Mouse (Mus musculus) heart, embryonic 13.5 days (tissue): ENCODE data around the gene Mcm3. TPM values are rescaled to one million over a fixed set of nuclear protein-coding genes. Genes with fewer than 3 reads are reported as not detected.

Experiments used
- ATAC-seq: fragments of 200-750 bp; cut with Nextera tagmentation; 2 replicates; pipeline ENCODE4 v1.8.0; 2017; ENCODE audit warnings: moderate TSS enrichment; ENCODE audit not compliant: insufficient number of reproducible peaks, low FRiP score, low TSS enrichment; ENCODE audit errors: extremely low read depth
- H3K27ac ChIP-seq: fragments of 300-500 bp; sonication (generic); replicated peaks from 2 replicates; pipeline ENCODE4 v1.5.1; 2015; ENCODE audit warnings: moderate library complexity, mild to moderate bottlenecking, inconsistent platforms
- H3K27me3 ChIP-seq: fragments of 300-500 bp; sonication (generic); replicated peaks from 2 replicates; pipeline ENCODE4 v1.6.1; 2015; ENCODE audit warnings: mild to moderate bottlenecking, inconsistent platforms
- H3K36me3 ChIP-seq: fragments of 300-500 bp; sonication (generic); 2 replicates; pipeline ENCODE4 v1.6.1; 2015; ENCODE audit warnings: mild to moderate bottlenecking, inconsistent platforms
- H3K4me1 ChIP-seq: fragments of 300-500 bp; sonication (generic); 2 replicates; pipeline ENCODE4 v1.6.1; 2015; ENCODE audit warnings: inconsistent platforms
- H3K4me2 ChIP-seq: fragments of 300-500 bp; sonication (generic); 2 replicates; pipeline ENCODE4 v1.6.1; 2015; ENCODE audit warnings: inconsistent platforms, mild to moderate bottlenecking, moderate library complexity
- H3K4me3 ChIP-seq: fragments of 300-500 bp; sonication (generic); 2 replicates; pipeline ENCODE4 v1.5.1; 2015; ENCODE audit warnings: moderate library complexity, mild to moderate bottlenecking, inconsistent platforms
- H3K9ac ChIP-seq: fragments of 300-500 bp; sonication (generic); 2 replicates; pipeline ENCODE4 v1.6.1; 2015; ENCODE audit warnings: inconsistent platforms, mild to moderate bottlenecking, moderate library complexity
- H3K9me3 ChIP-seq: fragments of 300-500 bp; sonication (generic); 2 replicates; pipeline ENCODE4 v1.6.1; 2016; ENCODE audit warnings: inconsistent platforms
- WGBS: fragments of 180-500 bp; shearing (Covaris S2); methylation state at CpG from one replicate; pipeline ENCODE4 v1.1.7; 2015; ENCODE audit warnings: mixed read lengths; 5-methylcytosine and 5-hydroxymethylcytosine counted together
- polyA plus RNA-seq: library from polyadenylated mRNA; unstranded; fragments of >200 nt; fragmentation: Nextera tagmentation; extraction: Ambion mirVana; gene quantifications from 2 replicates; pipeline ENCODE4 v1.2.1, GENCODE M21; 2015

The Mcm3 gene
- 97.6 and 106 TPM in 2 replicates for polyA plus RNA-seq

DNA sequence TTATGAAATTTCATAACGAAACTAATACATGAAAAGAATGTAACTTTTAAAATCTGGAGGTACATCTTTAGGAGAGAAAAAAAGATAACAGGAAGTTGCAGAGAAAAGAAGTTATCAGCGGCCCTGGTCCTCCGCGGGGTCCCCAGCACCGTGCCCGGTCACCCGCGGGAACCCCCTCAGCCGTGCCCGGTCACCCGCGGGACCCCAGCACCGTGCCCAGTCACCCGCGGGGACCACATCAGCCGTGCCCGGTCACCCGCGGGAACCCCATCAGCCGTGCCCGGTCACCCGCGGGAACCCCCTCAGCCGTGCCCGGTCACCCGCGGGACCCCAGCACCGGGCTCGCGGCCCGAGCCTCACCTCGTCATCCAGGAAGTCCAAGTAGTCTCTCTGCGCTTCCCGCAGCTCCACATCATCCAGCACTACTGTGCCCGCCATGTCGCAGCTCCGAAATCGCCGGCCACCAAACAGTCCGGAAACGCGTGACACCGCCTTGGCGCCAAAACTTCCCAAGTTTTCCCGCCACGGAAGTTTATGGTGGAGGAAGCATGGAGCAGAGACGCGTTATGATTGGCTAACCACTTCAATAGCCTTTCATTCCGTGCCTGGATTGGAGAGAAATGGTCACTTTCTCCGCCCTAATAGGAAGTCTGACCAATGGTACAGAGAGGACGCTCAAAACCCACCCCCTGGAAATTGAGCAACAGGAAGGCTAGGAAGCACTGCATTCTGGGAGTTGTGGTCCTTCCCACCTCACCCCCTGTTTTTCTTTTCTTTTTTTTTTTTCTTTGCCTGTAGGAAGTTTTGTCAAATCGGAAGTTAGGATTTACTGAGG, at the start of gene Mcm3:
Gene Mcm3, minus strand, starts transcription at position 542 of the 835 bp plus-strand sequence.
- peak within 1 kb of the TSS; percentile 80 for H3K4me2 ChIP-seq
- peaks cover 18% of the 10 kb centered on the region for H3K4me1 ChIP-seq
- no peaks in the 10 kb centered on the region for H3K9me3 ChIP-seq
- peak within 1 kb of the TSS; percentile 39; the same call in 1 of the 2 replicates for H3K27ac ChIP-seq
- WGBS, result under 1% methylated on average over 52 of the region's 52 CpGs
- H3K4me3 ChIP-seq, result peak within 1 kb of the TSS; percentile 89
- H3K36me3 ChIP-seq, result peaks cover 32% of the 10 kb centered on the region
- ATAC-seq, result peak; percentile 95
- no peaks in the 10 kb centered on the region for H3K27me3 ChIP-seq
- H3K9ac ChIP-seq, result peak within 1 kb of the TSS; percentile 93

DNA sequence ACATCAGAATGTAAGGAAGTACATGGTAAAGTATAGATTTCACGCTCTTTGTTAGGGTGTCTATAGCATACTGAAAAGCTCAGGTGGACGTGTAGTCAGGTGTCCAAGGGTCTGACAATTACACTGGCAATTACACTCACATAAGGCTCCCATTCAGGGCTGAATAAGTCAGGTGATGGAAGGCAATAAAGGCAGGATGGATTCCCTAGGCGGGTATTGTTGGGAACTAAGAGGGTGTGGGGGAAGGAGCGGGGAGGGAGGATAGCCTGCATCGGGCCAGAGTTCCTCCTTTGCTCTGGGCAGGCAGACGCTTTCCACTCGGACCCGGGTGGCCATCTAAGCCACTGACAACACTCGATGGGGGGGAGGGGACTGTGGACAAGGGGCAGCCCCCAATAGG, 47.9 kb upstream of the Mcm3 start:
- H3K27me3 ChIP-seq, result no peaks in the 10 kb centered on the region
- H3K27ac ChIP-seq, result no peak overlapping the region
- H3K4me3 ChIP-seq, result no peak overlapping the region
- no peaks in the 10 kb centered on the region for H3K9me3 ChIP-seq
- H3K4me2 ChIP-seq, result no peak overlapping the region
- no peak overlapping the region for H3K9ac ChIP-seq
- peaks cover 25% of the 10 kb centered on the region for H3K4me1 ChIP-seq
- WGBS, result 58% methylated on average over 9 of the region's 9 CpGs
- H3K36me3 ChIP-seq, result no peaks in the 10 kb centered on the region
- no peak for ATAC-seq

GRCm38 (mm10) chr1:20867241-20867902, 47.3 kb upstream of the Mcm3 start:
- H3K4me2 ChIP-seq, result no peak overlapping the region
- H3K4me3 ChIP-seq, result no peak overlapping the region
- no peak for ATAC-seq
- no peaks in the 10 kb centered on the region for H3K9me3 ChIP-seq
- peaks cover 23% of the 10 kb centered on the region for H3K4me1 ChIP-seq
- no peak overlapping the region for H3K27ac ChIP-seq
- no peaks in the 10 kb centered on the region for H3K27me3 ChIP-seq
- no peaks in the 10 kb centered on the region for H3K36me3 ChIP-seq
- no peak overlapping the region for H3K9ac ChIP-seq
- 37% methylated on average over 8 of the region's 8 CpGs for WGBS

DNA sequence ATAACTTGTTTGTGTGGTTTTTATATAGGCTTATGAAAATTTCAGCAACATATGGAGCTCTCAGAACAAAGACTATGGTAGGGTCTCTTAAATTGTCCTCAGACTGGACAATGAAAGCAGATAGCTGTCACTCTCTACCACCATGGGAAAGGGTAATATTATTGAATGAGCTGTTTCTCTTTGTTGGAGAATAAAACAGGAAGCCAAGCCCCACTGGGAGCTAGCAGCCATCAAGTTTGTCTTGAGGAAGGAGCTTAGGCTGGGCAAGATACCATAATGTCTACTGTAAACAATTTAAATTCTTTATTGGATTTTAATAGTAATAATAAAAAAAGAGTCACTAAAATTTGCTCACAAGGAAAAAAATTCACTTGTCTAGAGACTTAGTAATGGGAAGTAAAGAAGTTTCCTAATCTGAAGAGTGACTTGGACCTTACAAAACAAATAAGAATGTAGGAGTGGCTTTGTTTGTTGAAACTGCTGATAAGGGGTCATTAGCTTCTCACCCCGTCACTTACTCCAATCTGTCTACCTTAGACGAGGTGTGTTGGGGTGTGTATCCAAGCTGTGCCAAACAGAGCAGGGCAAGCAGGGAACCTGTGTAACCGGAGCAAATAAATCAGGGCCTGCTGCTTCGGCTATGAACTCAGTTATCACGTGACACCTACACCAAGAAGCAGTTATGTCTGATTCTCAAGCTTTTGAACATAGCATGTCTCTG, 43.5 kb upstream of the Mcm3 start:
- Histone ChIP-seq H3K36me3 (no peaks in the 10 kb centered on the region), H3K4me2 (no peak overlapping the region), H3K27ac (no peak overlapping the region), H3K9ac (no peak overlapping the region), H3K27me3 (no peaks in the 10 kb centered on the region), H3K9me3 (no peaks in the 10 kb centered on the region), H3K4me1 (peaks cover 14% of the 10 kb centered on the region), H3K4me3 (no peak overlapping the region)
- ATAC-seq, result no peak
- 32% methylated on average over 5 of the region's 5 CpGs for WGBS

DNA sequence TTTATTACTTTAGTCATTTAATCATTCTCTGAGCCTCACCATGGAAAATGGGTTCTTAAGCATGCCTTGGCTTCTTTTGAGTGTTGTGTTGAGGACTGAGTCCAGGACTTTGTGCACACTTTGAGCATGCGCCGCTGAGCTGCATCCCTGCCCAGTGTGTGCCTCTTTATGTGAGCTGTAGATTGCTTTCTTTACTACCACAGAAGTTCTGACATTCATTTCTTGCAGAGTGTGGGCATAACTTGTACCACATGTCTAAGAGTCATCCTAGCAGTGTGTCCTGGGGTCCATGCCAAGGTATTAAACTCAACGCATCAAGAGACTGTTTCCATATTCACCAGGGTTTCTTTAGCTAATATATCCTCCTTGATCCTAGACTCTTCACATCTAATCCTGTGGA, 41.8 kb upstream of the Mcm3 start:
- no peak for ATAC-seq
- 89% methylated on average over 3 of the region's 3 CpGs for WGBS

GRCm38 (mm10) chr1:20860775-20861174, 40.7 kb upstream of the Mcm3 start:
- ATAC-seq, result no peak
- no peak overlapping the region for H3K4me2 ChIP-seq
- 72% methylated on average over 3 of the region's 3 CpGs for WGBS
- H3K4me1 ChIP-seq, result no peaks in the 10 kb centered on the region
- no peaks in the 10 kb centered on the region for H3K9me3 ChIP-seq
- no peak overlapping the region for H3K4me3 ChIP-seq
- H3K27me3 ChIP-seq, result no peaks in the 10 kb centered on the region
- H3K36me3 ChIP-seq, result no peaks in the 10 kb centered on the region
- H3K9ac ChIP-seq, result no peak overlapping the region
- no peak overlapping the region for H3K27ac ChIP-seq

More for the DNA sequence above, 41.8 kb upstream of the Mcm3 start:
- no peaks in the 10 kb centered on the region for H3K9me3 ChIP-seq
- no peaks in the 10 kb centered on the region for H3K36me3 ChIP-seq
- no peak overlapping the region for H3K27ac ChIP-seq
- H3K27me3 ChIP-seq, result no peaks in the 10 kb centered on the region
- H3K4me2 ChIP-seq, result no peak overlapping the region
- no peak overlapping the region for H3K4me3 ChIP-seq
- no peak overlapping the region for H3K9ac ChIP-seq
- peaks cover 1% of the 10 kb centered on the region; the same call in 1 of the 2 replicates for H3K4me1 ChIP-seq

DNA sequence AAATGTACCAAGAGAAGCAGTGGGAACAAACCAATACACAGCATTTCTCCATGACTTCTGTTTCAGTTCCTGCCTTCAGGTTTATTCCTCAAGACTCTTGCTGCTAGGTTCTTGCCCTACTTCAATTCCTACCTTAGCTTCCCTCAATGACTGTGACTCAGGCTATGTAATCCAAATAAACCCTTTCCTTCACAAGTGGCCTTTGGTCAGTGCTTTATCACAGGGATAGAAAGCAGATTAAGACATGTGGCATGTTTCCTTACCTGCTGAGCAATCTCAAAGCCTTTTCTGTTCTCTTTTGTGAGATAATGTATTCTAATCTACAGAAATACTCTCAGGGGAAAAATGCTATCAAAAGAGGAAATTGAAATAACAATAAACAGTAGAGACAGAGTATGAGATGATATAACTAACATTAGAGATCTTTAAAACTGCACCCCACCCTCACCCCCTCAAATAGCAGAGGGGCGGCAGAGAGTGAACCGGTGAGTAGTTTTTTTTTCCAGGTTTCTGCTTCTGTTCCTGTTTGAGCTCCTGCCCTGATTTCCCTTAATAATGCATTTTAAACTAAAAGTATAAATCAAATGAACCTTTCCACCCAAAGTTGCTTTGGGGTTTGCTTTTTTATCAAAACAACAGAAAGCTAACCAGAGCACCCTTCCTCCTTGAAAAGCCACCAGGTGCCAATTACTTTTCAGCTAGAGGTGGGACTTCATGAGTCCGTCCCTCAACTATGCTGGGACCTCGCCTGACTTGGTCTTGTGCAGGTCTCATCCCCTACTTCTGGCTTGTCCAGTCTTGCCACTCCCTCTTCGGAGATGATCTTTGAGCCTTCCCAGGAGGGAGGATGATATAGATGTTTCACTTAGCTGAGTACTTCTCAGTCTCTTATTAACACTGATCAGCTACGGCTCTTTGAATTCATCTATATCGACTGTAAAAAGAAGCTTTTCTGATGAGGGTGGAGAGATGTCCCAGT, 37.1 kb upstream of the Mcm3 start:
- no peaks in the 10 kb centered on the region for H3K4me1 ChIP-seq
- no peak overlapping the region for H3K4me2 ChIP-seq
- H3K9ac ChIP-seq, result no peak overlapping the region
- H3K27me3 ChIP-seq, result no peaks in the 10 kb centered on the region
- H3K9me3 ChIP-seq, result peaks cover 9% of the 10 kb centered on the region; the same call in 1 of the 2 replicates
- no peaks in the 10 kb centered on the region for H3K36me3 ChIP-seq
- no peak overlapping the region for H3K4me3 ChIP-seq
- WGBS, result 67% methylated on average over 7 of the region's 7 CpGs
- H3K27ac ChIP-seq, result no peak overlapping the region
- no peak for ATAC-seq

DNA sequence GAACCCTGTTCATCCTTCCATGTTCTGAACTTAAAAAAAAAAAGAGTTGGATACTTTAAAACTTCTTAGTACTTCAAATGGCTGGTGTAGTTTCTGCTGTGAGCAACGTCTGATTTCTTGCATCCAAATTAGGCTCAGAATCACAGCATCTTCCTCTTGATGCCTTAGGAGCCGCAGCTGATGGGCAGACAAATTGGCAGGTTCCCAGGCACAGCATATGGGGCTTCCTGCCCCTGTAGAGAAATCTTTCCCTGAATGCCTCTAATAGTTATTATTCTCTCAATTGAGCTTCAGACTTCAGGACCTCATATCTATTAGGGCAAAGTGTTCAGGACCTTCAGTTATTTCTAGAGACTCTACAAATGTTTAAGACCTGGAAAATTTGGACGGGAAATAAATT, 19.8 kb upstream of the Mcm3 start:
- 59% methylated on average over 3 of the region's 3 CpGs for WGBS
- ATAC-seq, result no peak

GRCm38 (mm10) chr1:20836551-20837125, 16.5 kb upstream of the Mcm3 start:
- no peak overlapping the region for H3K4me3 ChIP-seq
- H3K9me3 ChIP-seq, result no peaks in the 10 kb centered on the region
- no peak for ATAC-seq
- no peaks in the 10 kb centered on the region for H3K36me3 ChIP-seq
- H3K27ac ChIP-seq, result no peak overlapping the region
- H3K4me2 ChIP-seq, result no peak overlapping the region
- H3K9ac ChIP-seq, result no peak overlapping the region
- no peaks in the 10 kb centered on the region for H3K4me1 ChIP-seq
- H3K27me3 ChIP-seq, result no peaks in the 10 kb centered on the region
- 70% methylated on average over 3 of the region's 3 CpGs for WGBS

More for the DNA sequence above, 19.8 kb upstream of the Mcm3 start:
- Histone ChIP-seq H3K27me3 (no peaks in the 10 kb centered on the region), H3K4me3 (no peak overlapping the region), H3K27ac (no peak overlapping the region), H3K4me2 (no peak overlapping the region), H3K4me1 (peaks cover 9% of the 10 kb centered on the region), H3K9ac (no peak overlapping the region), H3K36me3 (no peaks in the 10 kb centered on the region), H3K9me3 (no peaks in the 10 kb centered on the region)

DNA sequence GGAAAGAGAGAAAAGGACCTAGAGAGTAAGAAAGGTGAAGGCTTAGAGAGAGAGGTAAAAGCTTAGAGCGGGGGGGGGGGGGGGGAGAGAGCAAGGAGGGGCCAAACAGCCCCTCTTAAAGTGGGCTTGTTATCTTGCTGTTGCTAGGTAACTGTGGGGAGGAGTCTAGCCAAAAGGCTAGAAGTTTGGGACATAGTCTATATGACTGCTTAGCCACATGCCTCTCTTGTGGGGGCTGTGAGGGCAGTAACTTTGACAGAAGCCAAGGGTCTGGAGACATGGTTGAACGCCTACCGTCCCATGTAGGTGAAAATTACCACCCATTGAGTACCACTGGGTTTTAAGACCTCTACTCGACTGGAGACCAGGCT, 13.0 kb upstream of the Mcm3 start:
- 65% methylated on average over 3 of the region's 4 CpGs for WGBS
- no peak overlapping the region for H3K9ac ChIP-seq
- ATAC-seq, result no peak
- H3K36me3 ChIP-seq, result no peaks in the 10 kb centered on the region
- no peaks in the 10 kb centered on the region for H3K9me3 ChIP-seq
- H3K4me3 ChIP-seq, result no peak overlapping the region
- no peaks in the 10 kb centered on the region for H3K27me3 ChIP-seq
- no peaks in the 10 kb centered on the region for H3K4me1 ChIP-seq
- H3K27ac ChIP-seq, result no peak overlapping the region
- H3K4me2 ChIP-seq, result no peak overlapping the region
